Mouse (Mus musculus): ENCODE measurements around the gene Casc4. TPM values are rescaled to one million over a fixed set of nuclear protein-coding genes. Genes with fewer than 3 reads are reported as not detected.

The Casc4 gene
- 100 to 1,000 TPM; 102 to 111 TPM for total RNA-seq (2021)
- long read RNA-seq, experiment 1, full-length matches to known transcripts: 36 of 41 reads
- long read RNA-seq, experiment 1, partial matches to known transcripts: 2 of 41 reads
- long read RNA-seq, experiment 1, other reads (novel, unspliced or antisense): 3 of 41 reads
- long read RNA-seq, experiment 2, full-length matches to known transcripts: 42 of 54 reads
- long read RNA-seq, experiment 2, partial matches to known transcripts: 7 of 54 reads
- long read RNA-seq, experiment 2, other reads (novel, unspliced or antisense): 5 of 54 reads

DNA sequence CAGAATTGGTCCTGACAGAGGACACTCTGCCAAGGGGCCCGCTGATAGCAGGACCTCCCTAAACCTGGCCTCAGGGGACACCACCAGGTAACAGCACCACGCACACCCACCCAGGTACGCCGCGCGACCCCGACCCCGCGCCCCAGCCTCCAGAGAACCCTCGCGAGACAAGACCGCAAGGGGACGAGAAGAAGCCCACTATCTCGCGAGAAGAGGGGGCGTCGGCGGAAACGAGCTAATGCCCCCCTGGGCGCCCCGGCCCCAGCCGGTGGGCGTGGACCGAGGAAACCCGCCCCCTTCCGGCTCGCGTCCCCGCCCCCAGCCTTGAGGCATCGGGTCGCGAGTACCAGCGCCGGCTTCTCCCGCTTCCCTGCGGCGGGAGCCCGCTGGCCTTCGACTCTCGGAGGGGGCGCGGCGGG lies at the start of gene Casc4:
Casc4 (plus strand) TSS at position 339 of the 419 bp plus-strand sequence.
- peak; percentile 9; the same call in 1 of the 2 replicates for TF ChIP-seq CTCF (conservative IDR thresholded peaks at IDR 0.05)
- peak within 1 kb of the TSS; percentile 97 for H3K27ac ChIP-seq
- H3K4me3 ChIP-seq: peak within 1 kb of the TSS; percentile 95
- peak; percentile 87 to 91 for DNase-seq (ENCODE audit: low spot score in 2 of 2)

DNA sequence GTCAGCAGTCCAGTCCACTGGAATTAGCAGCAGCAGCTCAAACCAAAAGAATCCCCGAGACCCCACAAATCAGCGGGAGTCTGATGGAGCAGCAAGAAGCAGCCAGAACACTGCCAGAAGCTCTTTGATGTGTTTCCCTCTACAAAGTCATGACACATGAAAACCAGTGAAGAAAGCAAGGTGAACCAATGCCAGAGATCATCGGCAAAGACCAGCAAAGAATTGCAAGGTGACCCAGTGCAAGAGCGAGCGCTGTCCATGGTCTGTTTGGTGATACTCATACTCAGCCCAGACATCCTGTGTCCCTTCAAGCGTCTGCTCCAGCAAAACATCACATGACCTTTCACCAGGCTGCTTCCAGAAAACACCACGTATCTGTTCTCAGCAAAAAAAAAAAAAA lies 45.0 kb upstream of the Casc4 start:
- TF ChIP-seq CTCF (conservative IDR thresholded peaks at IDR 0.05): no peak
- no peak for DNase-seq (ENCODE audit: low spot score in 2 of 2)
- Histone ChIP-seq H3K27ac (no peak overlapping the region), H3K4me3 (no peak overlapping the region)

DNA sequence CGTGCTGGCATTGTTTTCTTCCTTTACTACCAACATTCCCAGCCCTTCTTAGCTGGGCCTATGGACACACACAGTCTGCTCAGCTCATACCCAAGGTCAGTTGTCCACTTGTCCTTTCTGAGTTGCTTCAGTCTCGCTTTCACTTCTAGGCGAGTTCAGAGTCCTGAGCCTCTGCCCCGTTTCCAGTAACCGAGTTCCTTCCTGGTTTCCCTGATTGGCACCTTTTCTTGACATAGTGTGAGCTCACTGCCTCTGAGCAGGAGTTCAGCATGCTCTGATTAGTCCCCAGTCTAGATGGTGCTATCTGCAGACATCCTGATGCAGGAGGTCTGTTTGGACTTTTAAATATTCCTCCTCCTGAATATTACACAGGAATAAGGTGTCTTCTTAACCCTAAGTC lies 42.1 kb upstream of the Casc4 start:
- TF ChIP-seq CTCF (conservative IDR thresholded peaks at IDR 0.05): no peak
- Histone ChIP-seq H3K4me3 (no peak overlapping the region), H3K27ac (no peak overlapping the region)
- DNase-seq (ENCODE audit: low spot score in 2 of 2): no peak

DNA sequence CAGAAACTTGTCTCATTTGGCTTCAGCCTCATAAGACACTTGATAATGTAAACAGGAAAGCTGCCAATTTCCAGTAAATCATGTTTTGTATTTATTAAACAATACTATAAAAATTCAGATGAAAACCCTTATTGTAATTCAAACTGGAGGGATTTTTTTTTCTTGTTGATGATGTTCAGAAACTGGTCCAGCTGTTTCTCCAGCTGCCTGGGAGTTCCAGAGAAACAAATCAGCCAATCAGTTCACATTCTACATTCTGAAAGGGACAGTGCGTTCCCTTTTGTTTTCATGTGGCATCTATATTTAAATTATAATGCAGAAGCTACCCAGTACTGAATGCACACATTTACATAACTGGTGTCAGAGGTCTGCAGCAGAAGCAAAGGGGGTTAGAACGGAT lies 40.6 kb upstream of the Casc4 start:
- no peak for TF ChIP-seq CTCF (conservative IDR thresholded peaks at IDR 0.05)
- peak in 1 of 2 experiments; percentile 8 for DNase-seq (ENCODE audit: low spot score in 2 of 2)
- Histone ChIP-seq H3K27ac (no peak overlapping the region), H3K4me3 (no peak overlapping the region)

DNA sequence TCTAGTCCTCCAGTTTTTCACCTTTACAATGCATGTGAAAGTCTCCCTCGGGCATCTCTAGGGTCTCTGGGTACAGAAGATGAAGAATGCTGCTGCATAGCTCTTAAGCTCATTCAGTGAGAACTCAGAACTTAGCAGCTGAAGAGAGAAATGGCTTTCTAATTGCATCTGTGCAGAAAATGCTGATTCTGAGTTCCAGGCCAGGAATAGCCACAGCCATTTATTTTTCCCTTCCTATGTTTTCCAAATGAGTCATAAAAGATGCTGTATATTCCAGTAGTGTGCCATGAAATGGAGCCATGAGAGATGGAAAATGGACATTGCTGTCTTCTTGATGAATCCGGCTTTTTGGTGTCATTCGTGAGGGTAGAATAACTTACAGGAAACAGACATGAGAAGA lies 38.4 kb upstream of the Casc4 start:
- DNase-seq (ENCODE audit: low spot score in 2 of 2): no peak
- Histone ChIP-seq H3K27ac (no peak overlapping the region), H3K4me3 (no peak overlapping the region)
- TF ChIP-seq CTCF (conservative IDR thresholded peaks at IDR 0.05): no peak

DNA sequence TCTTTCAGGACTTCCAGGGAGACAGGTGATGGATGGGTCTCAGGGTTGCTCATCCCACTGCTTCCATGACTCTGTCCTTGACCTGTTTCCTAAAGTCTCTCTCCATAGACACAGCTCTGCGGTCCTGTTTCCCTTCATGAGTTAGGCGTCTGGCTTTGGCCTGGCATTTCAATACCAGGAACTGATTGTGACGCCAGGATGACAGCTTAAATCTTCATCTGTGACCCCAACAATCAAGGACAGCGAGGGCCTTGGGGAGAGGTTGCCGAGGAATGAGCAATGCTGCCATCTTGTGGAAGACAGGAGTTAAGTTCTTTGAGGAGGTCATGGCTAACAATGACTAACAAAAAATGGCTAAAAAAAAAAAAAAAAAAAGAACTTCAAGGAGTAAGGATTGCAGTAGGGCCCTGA lies 34.3 kb upstream of the Casc4 start:
- Histone ChIP-seq H3K4me3 (no peak overlapping the region), H3K27ac (no peak overlapping the region)
- DNase-seq (ENCODE audit: low spot score in 2 of 2): peak; percentile 58 to 62
- peak; percentile 87 for TF ChIP-seq CTCF (conservative IDR thresholded peaks at IDR 0.05)

DNA sequence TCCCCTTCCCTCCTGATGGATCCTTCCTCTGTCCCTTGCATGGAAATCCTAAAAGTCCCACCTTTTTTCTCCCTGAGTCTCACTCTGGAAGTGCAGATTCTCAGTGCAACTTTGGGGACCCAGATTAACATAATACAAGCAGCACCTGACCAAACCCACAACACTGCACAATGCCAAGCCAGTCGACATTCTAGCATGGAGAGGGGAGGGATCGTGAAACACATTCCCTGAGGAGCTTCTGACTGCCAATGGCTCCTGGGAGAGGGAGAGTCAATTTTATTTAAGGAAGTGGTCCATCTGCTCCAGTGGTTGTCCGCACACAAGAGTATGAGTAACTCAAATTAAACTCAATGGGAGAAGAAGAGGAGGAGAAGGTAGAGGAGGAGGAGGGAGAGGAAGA lies 31.8 kb upstream of the Casc4 start:
- no peak for TF ChIP-seq CTCF (conservative IDR thresholded peaks at IDR 0.05)
- Histone ChIP-seq H3K27ac (no peak overlapping the region), H3K4me3 (no peak overlapping the region)
- DNase-seq (ENCODE audit: low spot score in 2 of 2): no peak

DNA sequence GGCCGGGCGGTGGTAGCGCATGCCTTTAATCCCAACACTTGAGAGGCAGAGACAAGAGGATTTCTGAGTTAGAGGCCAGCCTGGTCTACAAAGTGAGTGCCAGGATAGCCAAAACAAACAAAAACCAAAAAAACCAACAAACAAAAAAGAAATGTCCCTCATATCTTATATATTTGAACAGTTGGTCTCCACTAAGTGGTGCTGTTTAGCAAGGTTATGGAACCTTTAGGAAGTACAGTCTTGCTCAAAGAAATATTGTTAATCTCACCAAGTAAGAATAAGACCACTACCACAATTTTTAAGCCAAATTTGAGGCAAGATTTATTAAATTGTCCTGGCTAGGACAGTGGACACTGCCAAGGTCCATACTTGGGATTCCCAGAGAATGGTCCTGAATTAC lies 25.3 kb upstream of the Casc4 start:
- TF ChIP-seq CTCF (conservative IDR thresholded peaks at IDR 0.05): peak; percentile 59
- no peak for DNase-seq (ENCODE audit: low spot score in 2 of 2)
- Histone ChIP-seq H3K27ac (no peak overlapping the region), H3K4me3 (no peak overlapping the region)

DNA sequence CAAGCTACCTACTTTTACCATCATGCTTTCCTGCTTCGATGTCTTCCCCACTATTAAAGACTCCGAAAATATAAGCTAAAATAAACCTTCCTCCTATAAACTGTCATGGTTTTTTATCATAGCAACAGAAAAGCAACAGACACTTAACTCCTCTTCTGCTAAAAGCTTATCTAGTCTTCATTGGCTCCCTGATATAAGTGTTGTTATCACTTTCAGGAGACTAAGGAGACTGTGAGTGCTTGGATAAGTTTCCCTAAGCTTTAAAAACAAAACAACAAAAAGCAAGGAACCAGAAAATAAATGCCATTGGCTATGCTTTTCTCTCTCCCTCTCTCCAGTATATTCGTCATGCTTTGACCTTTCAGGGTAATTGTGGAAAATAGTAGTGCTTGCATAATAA lies 24.5 kb upstream of the Casc4 start:
- DNase-seq (ENCODE audit: low spot score in 2 of 2): no peak
- Histone ChIP-seq H3K4me3 (no peak overlapping the region), H3K27ac (no peak overlapping the region)
- TF ChIP-seq CTCF (conservative IDR thresholded peaks at IDR 0.05): no peak

DNA sequence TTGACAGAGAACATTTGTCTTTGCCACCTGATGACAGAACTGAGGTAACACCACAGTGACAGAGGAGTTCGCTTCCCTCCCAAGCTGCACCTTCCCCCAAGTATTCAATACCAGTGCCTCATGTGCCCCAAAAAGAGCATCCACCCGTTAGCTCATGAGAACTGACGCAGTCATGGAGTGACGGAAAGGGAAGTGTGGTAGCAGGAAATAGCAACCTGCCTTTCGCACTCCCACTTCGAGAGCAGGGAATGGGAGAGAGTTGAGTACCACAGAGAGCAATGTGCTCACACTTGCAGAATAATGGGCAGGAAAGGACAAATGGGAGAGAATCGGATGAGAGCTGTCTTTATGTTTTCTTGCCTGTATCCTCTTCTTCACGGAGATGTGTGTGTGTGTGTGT lies 20.7 kb upstream of the Casc4 start:
- H3K27ac ChIP-seq: no peak overlapping the region
- no peak for TF ChIP-seq CTCF (conservative IDR thresholded peaks at IDR 0.05)
- no peak overlapping the region for H3K4me3 ChIP-seq
- DNase-seq (ENCODE audit: low spot score in 2 of 2): no peak

DNA sequence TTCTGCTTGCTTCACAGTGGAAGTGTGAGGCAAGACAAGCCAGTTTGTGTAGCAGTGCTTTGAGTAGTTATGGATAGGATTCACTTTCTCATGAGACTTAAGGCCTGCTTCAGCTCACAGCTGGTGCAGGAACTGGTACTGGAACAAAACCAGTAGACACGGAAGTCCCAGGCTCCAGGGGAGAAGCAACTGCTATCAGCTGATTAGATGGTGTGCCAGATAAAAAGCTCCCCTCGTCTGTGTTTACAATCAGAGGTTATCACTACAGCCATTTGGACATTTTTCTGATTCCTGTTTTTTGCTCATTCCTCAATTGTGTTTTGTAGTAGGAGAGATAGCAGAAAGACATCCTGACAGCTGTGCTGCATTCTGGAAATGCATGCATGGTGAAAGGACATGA lies 14.7 kb upstream of the Casc4 start:
- Histone ChIP-seq H3K4me3 (no peak overlapping the region), H3K27ac (no peak overlapping the region)
- no peak for DNase-seq (ENCODE audit: low spot score in 2 of 2)
- no peak for TF ChIP-seq CTCF (conservative IDR thresholded peaks at IDR 0.05)

DNA sequence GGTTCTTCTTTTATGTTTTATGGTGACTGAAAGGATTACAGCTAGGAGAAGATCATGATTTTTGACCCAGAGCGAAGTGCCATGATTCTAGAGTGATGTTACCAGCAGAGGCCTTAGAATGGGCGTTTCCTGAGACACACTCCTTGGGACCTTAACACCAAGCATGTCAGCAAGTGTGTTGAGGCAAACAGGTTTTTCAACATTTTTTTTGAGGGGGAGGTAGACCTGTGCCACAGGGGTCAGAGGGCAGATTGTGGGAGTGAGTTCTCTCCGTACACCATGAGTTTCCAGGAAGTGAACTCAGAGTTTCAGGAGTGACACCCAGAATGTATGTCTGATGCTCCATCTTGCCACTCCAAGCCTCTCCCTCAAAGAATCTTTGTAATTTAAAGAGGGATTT lies 12.8 kb upstream of the Casc4 start:
- TF ChIP-seq CTCF (conservative IDR thresholded peaks at IDR 0.05): no peak
- H3K27ac ChIP-seq: no peak overlapping the region
- H3K4me3 ChIP-seq: no peak overlapping the region
- no peak for DNase-seq (ENCODE audit: low spot score in 2 of 2)

DNA sequence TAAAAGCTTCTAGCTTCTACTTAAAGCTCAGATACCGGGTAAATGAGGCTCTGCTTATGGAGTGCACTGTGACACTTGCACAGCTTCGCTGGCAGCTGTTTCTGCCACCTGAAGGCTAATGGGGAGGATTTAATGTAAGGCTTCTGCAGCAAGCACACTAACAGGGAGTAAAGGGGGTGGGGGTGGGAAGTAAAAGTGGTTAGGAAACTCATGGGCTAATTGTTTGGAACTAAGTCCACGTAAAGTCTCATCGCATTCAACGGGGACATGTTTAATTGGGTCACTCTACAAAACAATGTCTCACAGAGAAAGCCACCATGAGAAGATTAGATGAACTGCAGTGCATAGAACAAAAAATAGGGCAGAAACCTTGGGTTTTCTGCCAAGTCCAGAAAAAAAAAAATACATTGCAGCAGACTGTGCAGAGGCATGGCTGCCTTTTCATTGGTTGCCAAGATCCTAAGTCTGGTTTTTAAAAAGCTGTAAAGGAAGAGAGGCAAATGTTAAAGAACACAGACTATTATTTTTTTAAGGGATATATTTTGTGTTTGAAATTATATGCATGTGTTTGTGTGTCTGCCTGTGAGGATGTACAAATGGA lies 7.3 kb upstream of the Casc4 start:
- peak; percentile 39 for TF ChIP-seq CTCF (conservative IDR thresholded peaks at IDR 0.05)
- DNase-seq (ENCODE audit: low spot score in 2 of 2): peak in 1 of 2 experiments; percentile 40

DNA sequence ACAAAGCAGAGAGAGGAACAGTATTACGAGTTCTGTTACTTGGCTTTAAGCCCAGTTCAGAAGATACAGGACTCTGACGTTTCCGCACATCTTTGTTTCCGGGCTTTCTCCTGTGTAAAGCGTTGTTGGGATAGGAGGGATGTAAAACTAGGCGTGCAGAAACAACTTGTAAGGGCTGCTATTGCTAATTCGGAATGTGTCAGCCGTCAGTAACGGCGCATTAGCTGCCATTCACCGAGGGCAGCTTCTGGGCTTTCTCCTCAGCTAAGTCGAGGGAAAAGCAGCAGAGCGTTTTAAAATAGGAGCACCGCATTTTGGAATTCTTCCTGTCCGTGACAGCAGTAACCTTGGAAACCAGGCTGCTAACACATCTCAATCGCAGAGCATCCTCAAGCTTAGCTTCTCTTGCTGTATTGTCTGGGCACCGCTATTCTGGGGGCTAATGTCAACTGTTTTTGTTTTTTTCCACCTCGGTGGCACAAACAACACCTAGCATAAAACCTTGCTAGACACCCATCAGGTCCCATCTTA lies 634 bp upstream of the Casc4 start:
- no peak for TF ChIP-seq CTCF (conservative IDR thresholded peaks at IDR 0.05)
- DNase-seq (ENCODE audit: low spot score in 2 of 2): peak; percentile 30 to 43
- H3K27ac ChIP-seq: peak overlapping the region; percentile 97
- peak overlapping the region; percentile 95 for H3K4me3 ChIP-seq

More for the DNA sequence above, 7.3 kb upstream of the Casc4 start:
- Histone ChIP-seq H3K27ac (peak overlapping the region; percentile 48), H3K4me3 (no peak overlapping the region)
